In the genomic region with DNA sequence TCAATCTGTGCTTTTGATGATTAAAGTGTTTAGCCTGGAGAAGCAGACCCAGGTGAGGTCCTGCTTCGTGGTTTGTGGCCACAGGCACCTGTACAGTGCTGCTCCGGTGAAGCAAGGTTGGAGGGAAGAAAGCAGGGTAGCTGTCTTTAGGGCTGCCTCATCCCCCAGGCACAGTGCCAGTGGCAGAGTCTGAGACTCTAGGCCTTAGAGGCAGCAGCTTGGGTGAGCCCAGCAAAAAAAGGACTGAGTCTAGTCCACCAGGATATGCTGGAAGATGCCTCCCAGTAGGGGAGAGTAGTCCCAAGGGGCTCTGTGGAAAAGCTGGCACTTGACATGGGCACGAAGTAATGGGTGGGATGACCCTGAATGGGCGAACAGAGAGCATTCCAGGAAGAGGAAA, we compare ENCODE assay signal across 25 mouse cellular contexts. TPM values are rescaled to one million over a fixed set of nuclear protein-coding genes. Genes with fewer than 3 reads are reported as not detected.
DNase-seq lines count a peak whose midpoint lies in the region; TF ChIP-seq lines count a peak whose summit lies in the region.
"Had no signal": no experiment of that assay in that cellular context is flagged by ENCODE, and none has a peak within 500 bp of the region (broad histone marks: within the 10 kb centered on the region; RNA-seq: fewer than 3 reads in every experiment).

No protein-coding gene starts in this region.

- H3K4me3 ChIP-seq in layer of hippocampus, adult 2 months, result no peak overlapping the region
- H3K4me3 ChIP-seq: embryonic facial prominence, embryonic 13.5 days; erythroblast, embryonic 14.5 days; heart, embryonic 10.5 days; left cerebral cortex, adult 2 months; limb, embryonic 12.5 days; midbrain, embryonic 12.5 days; stomach, embryonic 15.5 days had no signal

- DNase-seq in cerebellum, postnatal 25 days, result peak; percentile 45 to 63
- DNase-seq in cerebellum, postnatal 36 days, result no peak
- no peak for DNase-seq in layer of hippocampus, adult 2 months (ENCODE audit: low spot score in 2 of 2)
- DNase-seq in layer of hippocampus, postnatal 10 days (ENCODE audit: low spot score in 2 of 2), result no peak
- DNase-seq in A20 (ENCODE audit: low read depth, low spot score), result peak; percentile 33
- peak; percentile 45 for DNase-seq in naive thymus-derived CD4-positive, alpha-beta T cell, adult 2 months (ENCODE audit: low read depth)
- DNase-seq in urinary bladder, adult 18-20 months (ENCODE audit: low spot score in 2 of 2), result no peak
- DNase-seq: adrenal gland, postnatal 10 days; B cell, adult 2 months; cerebellum, adult 11 months; cerebellum, adult 9-10 months; heart, postnatal 4 days; kidney, adult 11 months; kidney, postnatal 14 days; liver, postnatal 0 days; lung, postnatal 36 days; thymus, postnatal 25 days had no signal

- H3K27ac ChIP-seq in layer of hippocampus, adult 2 months, result peak overlapping the region; percentile 55; the same call in 1 of the 2 replicates
- H3K27ac ChIP-seq: embryonic facial prominence, embryonic 13.5 days; heart, embryonic 10.5 days; hindbrain, embryonic 14.5 days; left cerebral cortex, adult 2 months; limb, embryonic 12.5 days; midbrain, embryonic 12.5 days; stomach, embryonic 15.5 days had no signal

- TF ChIP-seq CTCF in layer of hippocampus, adult 2 months (conservative IDR thresholded peaks at IDR 0.05), result no peak

RNA-seq across cellular contexts. Expression of gene Ehd3, which starts 15.0 kb away (rescaled TPM):
- total RNA-seq in layer of hippocampus, adult 2 months (2021), result 100 to 1,000 TPM; 147 to 150 TPM
- total RNA-seq in layer of hippocampus, postnatal 10 days (2021), result 10 to 100 TPM; 87.3 to 96.3 TPM

Comparison
In these comparisons a context has a peak if more than half of its experiments do, and no peak if none do; other contexts are left out.
1. DNase-seq: peak in cerebellum, postnatal 25 days (2 of 2), A20 (single experiment) and naive thymus-derived CD4-positive, alpha-beta T cell, adult 2 months (single experiment); none in cerebellum, postnatal 36 days (0 of 2), layer of hippocampus, adult 2 months (0 of 2), layer of hippocampus, postnatal 10 days (0 of 2) and urinary bladder, adult 18-20 months (0 of 2).